Mouse (Mus musculus) spleen, postnatal 4 days (tissue): ENCODE results near the gene Tubg2.
"Not testable (repeated sequence)": the region's sequence is repeated elsewhere in the genome, so short reads cannot be mapped to it uniquely, and the experiment has no call there.

Experiments used
- DNase-seq, 2 experiments: peaks; one replicate each; pipeline ENCODE4 v3.0.0; 2022; ENCODE audit warnings: low spot score in 2 of 2

Tubg2 gene

DNA sequence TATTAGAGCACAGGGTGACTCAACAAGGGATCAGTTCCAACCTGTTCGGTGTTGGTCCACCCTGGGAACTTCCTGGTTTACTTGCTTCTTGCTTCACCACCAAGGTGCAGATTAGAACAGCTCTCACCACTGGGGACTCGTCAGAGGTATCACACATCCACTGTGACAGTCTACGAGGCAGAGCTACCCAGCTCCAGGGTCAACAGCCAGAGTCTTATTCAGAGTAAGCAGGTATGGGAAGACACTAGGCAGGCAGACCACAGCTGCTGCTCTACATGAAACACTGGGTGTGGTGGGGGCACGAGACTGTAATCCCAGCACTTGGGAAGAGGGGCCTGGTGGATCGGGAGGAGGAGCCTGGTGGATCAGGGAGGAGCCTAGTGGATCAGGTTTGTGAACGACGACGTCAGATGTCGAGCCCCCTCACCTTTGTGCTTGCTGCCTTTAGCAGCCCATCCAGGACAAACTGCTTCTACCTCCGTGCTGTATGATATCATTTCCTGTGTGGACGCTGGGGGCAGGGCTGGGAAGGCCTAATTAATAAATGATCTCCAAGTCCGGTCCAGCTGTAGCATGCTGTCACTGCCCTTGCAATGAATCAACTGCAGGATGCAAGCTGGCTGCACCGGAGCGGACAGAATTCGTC is 17.0 kb upstream of the Tubg2 start:
- no peak for DNase-seq

DNA sequence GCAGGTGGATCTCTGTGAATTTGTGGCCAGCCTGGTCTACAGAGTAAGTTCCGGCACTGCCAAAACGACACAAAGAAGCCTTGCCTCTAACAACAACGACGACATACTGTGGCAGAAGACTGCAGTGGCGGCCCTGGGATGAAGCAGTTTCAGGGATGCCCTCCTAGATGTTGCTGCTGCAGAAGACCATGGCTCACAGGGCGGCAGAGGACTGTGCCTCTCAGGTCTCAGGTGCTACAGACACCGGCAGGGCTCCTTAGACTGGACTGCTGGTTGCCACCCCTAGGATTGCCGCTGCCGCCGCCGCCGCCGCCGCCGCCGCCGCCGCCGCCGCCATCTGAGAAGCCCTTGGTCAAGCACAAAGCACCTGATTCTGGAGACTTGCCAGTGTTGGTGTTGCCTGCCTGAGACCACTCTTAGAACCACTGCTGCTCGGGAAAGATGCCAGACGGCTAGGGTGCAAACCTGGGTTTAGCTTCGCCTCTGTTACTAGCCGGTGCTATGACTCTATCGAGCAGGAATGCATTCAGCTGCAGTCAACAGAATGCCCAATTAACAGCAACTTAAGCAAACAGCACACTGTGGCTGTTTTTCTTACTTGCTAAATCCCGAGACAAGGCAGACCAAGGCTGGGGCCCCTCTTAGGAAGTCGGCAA is 15.4 kb upstream of the Tubg2 start:
- DNase-seq, result no peak

DNA sequence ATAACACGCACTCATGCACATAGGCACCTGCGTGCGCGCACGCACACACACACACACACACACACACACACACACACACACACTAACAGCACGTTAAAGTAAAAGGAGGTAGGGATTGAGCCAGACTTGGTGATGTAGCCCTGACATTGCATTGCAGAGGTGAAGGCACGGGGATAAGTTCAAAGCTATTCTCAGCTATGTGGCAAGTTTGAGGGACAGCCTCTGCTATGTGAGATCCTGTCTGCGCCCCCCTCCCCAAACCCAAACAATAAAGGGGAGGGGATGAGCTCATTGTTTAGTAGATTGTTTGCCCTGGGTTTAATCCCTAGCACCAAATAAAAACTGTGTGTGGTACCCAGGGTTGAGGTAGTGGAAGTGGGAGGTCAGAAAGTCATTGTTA is 14.6 kb upstream of the Tubg2 start:
- no peak for DNase-seq

DNA sequence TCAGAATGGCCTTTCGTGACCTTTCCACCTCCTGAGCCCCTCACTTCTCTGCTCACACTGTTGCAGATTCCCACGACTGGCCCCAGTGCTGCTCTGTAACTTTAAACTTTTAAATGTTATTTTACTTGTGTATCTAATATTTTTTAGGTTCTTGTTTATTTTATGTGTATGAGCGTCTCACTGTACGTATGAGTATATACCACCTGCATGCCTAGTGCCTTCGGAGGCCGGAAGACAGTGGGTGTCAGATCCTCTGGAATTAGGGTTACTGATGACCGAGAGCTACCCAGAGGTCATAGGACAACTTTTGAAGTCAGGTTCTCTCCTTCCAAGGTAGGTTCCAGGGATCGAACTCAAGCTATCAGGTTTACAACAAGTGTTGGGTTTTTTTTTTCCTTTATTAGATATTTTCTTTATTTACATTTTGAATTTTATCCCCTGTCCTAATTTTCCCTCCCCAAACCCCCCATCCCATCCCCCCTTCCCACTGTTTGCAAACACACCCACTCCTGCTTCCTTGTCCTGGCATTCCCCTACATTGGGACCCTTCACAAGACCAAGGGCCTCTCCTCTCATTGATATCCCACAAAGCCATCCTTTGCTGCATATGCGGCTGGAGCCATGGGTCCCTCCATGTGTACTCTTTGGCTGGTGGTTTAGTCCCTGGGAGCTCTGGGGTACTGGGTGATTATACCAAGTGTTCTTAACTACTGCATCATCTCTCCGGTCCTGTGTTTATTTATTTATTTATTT is 13.3 kb upstream of the Tubg2 start:
- no peak for DNase-seq

DNA sequence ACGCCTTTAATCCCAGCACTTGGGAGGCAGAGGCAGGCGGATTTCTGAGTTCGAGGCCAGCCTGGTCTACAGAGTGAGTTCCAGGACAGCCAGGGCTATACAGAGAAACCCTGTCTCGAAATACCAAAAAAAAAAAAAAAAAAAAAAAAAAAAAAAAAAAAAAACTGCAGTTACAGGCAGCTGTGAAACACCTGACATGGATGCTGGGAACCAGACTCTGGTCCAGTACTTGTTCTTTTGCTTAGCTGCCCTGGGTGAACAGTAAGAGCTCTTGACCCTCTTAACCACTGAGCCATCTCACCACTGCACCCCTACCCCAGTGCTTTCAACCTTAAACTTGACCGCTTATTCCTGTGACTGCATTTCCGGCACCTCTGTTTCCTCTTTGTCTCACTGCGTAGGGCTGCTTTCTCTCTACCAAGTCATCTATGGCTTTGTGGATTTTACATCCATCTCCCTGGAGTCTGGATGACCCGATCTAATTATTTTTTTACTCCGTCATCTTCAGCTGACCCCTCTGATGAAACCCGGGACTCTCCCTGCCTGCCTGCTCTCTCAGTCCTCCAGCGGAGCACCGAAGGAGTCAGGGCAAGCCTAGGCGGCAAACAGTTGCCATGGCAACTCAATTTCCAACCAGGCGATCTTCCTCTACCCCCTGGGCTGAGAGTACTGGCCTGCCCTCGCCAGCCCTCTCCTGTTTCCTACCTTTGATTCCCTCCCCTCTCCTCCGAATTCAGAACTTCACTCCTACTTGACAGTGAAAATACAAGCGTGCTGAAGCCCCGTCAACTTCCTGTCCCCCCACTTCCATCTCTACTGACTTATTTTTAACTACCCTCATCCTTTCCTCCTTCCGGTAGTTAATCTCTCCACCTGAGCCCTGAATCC is 12.1 kb upstream of the Tubg2 start:
- DNase-seq, result no peak

DNA sequence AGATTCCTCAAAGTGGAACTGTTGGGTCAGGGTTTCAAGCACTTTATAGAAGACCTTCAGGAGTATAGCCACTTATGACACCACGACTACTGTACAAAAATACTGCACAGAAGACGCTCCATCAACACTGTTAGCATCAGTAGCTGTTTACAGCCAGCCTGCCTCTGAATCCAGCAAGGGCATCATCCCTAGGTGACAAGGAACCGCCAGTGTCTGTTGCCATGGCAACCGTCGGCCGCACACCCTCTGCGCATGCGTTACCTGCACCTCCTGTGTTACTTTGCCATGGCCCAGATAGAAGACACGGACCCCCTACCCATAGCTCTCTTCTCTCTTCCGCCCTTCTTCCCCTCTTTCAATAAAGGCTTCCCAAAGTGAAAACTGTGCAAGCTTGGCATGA is 9.3 kb upstream of the Tubg2 start:
- no peak for DNase-seq

DNA sequence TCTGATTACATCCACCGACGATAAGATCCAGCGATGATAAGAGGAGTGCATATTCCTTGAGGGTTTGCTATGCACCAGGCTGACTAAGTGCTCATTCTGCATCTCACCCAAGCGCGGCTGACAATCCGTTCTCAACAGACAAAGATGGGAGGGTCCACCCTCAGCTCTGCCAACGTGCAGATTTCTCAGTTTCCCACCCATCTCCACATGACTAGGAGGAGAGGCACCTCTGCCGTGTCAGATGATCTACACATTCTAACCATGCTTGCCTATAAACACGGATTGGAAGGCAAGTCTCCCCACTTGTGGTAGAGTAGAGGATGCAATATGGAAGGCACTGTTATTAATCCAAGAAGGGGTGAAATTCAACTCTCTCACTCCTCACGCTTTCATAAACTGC is 7.0 kb upstream of the Tubg2 start:
- no peak for DNase-seq

DNA sequence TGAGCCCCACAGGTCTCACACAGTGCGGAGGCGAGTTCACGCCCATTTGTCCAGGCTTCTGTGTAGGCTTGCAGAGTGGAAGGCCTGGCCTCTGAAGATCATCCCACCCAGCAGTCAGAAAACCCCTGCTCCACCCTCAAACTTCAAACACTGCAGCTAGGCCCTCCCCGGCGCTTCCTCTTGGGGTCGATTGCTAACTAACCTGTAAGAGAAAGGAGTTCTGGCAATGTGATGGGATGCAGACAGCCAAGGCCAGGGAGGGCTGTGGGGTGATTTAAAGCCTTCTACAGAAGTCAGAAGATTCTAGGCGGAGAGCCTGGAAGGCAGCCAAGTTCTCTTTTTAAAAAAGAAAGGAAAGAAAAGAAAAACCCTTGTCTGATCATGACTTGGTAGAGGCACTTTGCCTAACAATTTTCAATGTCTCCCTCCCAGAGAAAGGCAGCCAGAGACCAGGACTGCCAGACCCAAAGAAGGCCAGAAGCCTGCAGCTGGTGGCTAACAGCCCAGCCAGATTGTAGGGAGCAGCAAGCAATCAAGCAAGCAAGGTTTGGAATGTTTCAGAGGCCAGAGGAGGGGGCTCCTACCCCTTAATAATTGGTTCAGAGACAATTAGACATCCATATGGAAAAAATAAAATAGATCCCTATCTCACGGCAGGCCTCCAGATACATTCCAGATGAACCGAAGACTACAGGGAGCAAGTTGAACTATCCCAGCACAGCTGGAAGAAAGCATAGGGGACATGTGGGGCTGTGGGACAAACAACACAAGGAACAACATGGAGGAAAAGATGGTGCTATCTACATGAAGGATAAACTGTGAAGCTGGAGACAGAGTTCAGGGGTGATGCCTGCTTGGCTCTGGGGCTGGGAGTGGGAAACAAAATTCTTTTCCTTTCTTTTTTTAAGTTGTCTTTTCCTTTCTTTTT is 6.3 kb upstream of the Tubg2 start:
- no peak for DNase-seq

DNA sequence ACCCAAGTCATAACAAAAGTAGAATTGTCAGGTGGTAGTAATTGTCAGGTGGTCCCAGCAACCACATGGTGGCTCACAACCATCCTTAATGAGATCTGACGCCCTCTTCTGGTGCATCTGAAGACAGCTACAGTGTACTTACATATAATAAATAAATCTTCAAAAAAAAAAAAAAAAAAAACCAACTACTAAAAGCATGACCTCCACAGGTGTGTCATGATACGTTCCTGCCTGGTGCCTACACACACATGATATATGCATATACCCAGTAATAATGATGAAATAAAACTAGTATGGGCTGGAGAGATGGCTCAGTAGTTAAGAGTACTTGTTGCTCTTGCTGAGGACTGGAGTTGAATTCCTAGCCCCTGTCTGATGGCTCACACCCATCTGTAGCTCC is 4.6 kb upstream of the Tubg2 start:
- DNase-seq, result no peak

DNA sequence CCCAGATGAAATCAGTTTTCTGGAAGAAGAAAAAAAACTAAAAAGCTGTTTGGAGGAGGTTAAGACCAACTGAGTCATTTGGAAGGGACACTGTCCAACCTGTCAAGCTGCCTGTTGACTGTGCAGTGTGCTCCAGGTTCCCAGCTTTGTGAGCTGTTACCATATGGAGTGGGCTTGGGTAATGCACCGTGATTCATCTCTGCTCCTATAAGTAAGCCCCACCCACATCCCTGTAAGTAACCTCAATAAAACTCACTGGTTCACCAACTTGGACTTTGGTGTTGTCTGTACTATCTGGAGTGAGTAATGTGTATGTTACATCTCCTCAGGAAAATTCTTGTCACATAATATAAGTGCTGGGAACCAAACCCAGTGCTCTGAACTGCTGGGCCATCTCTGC is 2.9 kb upstream of the Tubg2 start:
- DNase-seq, result no peak

DNA sequence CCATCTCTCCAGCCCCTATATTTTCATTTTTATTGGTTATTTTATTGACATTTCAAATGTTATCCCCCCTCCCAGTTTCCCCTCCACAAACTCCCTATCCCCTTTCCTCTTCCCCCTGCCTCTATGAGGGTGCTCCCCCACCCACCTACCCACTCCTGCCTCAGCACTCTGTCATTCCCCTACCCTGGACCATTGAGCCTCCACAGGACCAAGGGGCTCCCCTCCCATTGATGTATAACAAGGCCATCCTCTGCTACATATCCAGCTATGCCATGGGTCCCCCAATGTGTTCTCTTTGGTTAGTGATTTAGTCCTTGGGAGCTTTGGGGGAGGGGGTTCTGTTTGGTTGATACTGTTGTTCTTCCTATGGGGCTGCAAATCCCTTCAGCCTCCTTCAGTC is 1.1 kb upstream of the Tubg2 start:
- no peak for DNase-seq

DNA sequence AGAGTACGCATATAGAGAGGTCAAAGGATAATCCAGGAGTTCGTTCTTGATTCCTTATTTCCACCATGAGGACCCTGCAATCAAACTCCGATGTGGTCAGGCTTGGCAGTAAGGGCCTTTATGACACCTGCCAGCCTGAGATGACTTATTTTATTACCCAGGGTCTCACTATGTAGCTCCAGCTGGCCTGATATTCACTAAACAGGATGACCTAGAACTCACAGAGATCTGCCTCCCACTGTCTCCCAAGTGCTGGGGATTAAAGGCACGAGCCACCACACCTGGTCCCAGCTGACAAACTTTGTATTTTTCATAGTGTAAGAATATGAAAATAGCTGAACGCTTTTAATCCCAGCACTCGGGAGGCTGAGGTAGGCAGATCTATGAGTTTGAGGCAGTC is 556 bp upstream of the Tubg2 start:
- no peak for DNase-seq

DNA sequence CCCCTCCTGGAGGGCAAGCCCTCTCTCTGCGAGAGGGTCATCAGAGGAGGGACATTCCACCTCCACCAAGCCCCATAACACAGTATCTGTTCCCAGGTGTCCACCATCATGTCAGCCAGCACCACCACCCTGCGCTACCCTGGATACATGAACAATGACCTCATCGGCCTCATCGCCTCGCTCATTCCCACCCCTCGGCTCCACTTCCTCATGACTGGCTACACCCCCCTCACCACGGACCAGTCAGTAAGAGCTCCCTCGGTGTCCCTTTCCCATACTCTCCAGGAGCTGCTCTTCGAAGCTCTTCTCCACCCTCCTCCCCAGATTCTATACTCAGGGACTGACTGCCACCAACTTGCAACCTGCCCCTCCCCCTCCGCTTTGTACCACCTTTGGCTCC is 4.4 kb downstream of the Tubg2 start:
- not testable (repeated sequence) for DNase-seq

DNA sequence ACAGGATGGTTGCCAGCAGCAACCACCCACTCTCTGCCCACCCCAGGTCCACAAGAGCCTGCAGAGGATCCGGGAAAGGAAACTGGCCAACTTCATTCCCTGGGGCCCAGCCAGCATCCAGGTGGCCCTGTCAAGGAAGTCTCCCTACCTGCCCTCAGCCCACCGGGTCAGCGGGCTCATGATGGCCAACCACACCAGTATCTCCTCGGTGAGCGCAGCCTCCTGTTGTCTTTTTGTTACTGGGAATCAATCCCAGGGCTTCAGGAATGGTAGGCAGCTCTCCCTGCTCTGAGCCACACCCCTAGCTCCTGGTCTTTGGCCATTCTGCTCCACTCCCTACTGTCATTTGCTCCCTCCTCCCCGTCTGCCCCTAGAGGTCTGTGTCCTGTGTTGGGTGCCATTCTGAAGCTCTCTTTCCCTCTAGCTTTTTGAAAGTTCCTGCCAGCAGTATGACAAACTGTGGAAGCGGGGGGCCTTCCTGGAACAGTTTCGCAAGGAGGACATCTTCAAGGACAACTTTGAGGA is 5.3 kb downstream of the Tubg2 start:
- DNase-seq, result not testable (repeated sequence)

DNA sequence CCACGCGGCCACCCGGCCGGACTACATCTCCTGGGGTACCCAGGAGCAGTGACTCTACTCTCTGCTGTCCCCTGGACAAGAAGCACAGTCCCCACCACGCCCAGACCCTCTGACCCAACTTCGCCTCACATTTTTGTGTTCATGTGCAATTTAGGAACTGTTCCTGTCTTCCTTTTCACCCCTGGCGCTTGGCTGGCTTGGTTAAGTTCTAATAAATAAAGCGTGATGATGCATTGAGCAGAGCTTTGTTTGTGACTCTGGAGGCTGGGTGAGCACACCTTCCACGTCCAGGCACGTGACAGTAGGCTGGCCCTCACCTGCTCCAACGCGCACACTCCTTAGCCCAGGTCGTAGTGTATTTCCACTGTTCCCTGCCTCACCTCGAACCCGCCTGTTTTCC is 5.8 kb downstream of the Tubg2 start:
- no peak for DNase-seq

DNA sequence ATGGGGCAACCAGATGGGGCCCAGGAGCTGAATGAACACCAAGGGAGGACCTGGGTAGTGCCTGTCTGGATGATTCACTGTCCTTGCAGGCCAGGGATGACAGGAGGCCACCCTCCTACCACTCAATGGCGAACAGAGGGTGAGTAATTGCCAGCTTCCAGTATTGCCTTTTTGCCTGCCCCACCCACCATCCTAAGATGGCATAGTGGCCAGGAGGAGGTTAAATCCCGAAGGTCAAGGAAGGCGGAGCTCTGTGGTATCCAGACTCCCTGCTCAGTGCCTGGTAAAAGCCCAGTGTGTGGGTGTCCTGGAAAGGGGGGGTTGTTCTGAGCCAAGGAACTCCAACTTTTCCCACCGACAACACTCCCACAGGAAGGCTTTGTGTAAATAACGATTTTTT is 6.6 kb downstream of the Tubg2 start:
- DNase-seq, result no peak

DNA sequence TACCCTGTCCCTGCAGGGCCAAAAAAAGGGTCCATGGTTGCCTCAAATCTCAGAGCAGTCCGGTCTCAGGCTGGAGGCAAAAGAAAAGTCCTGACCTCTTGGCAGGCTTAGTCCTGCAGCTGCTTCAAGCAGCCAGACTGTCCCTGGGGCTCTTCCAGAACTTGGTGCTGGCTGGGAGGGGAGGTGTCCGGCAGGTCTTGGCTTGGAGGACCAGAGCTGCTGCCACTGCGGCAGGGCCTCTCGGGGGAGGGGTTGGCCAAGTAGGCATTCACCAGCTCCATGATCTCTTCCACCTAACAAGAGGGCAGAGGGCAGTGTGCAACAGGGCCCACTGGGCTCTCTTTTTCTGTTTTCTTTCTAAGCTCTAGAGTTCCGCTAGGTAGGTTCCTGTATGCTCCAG is 7.1 kb downstream of the Tubg2 start:
- peak in 1 of 2 experiments; percentile 63 for DNase-seq

DNA sequence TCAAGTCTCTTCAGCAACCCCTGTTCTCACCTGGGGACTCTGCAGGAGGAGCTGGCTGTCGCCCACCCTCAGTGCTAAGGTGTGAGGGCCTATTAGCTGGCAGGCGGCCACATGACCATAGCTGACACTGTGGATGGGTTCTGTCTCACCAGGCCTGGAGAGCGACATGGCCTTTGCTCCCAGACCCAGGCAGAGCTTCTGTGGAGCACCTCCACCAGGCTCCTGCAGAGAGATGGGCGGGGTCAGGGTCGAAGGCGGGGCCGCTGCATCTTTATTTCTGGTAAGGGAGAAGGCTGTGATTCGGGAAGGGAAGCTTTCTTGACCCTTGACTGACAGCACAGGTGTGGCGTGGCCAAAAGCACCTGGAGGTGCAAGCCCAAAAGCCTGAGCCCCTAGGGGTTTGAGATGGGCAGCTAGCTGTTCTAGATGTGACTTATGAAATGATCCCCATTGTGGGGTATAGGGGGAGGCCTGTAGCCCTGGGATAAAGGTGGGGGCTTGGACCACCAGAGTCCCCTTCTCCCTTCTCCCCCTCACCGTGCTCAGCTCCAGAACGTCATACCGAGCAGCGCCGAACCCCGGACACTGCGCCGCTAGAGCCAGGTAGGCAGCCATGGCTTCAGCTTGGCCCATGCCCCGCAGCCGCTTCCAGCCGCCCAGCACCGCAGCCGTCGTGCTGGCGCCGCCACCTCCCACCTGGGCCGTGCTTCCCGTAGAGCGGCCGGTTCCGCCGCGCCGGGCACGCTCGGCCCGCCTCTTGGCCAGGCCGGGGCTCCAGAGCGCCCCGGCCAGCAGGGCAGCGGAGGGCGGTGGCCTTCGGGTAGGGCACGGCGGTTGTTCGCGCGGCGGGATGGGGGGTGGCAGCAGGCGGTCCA is 8.0 kb downstream of the Tubg2 start:
- no peak for DNase-seq

DNA sequence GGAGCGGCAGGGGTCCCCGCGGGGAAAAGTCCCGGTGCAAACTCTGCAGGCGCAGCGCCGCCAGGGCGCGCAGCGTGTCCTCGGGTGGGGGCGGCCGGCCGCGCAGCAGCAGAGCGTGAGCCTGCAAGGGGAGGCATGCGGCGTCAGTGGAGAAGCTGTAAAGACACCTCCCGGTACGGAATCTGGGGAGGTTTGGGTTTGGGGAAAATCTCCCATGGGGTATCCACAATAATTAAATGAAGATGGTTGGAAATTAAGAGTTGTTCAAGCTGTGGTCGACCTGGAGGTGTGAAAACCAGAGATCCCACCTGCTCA is 8.6 kb downstream of the Tubg2 start:
- DNase-seq, result no peak
